35 mouse cellular contexts compared by ENCODE assay signal in the genomic region with DNA sequence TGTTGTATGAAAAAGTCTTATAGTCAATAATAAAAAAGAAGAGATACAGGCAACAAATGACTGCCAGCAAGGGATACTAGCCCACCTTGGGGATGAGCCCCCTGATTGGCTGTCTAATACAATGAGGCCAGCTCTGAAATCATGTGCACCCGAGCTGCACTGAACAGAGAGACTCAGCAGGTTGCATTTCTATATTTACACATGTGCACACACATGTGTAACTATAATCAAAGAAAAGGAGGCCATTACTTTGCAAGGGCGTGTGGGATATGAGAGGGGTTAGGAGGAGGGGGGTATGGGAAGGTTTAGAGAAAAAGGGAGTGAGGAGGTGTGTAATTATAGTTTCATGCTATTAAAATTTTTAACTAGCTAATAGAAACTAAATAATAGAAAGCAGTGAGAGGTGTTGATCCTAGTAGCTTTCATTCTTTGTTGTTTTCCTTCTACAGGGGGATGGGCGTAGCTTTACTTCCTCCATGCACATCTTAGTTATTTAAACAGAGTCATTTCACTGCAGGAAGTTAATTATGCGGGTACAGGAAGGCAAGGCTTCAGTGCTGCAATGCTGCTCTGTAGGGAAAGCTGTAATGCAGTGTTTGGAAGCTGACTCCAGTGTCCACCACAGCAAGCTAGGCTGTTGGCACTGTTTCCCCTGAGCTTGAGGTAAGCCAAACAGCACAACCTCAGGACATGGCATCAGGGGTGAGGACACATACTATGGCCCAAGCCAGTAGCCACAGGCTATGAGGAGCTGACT. TPM values are rescaled to one million over a fixed set of nuclear protein-coding genes. Genes with fewer than 3 reads are reported as not detected.
DNase-seq lines count a peak whose midpoint lies in the region; ATAC-seq lines count a peak whose summit lies in the region.
"Had no signal": no experiment of that assay in that cellular context is flagged by ENCODE, and none has a peak within 500 bp of the region (broad histone marks: within the 10 kb centered on the region; RNA-seq: fewer than 3 reads in every experiment).

No protein-coding gene starts in this region.

- no peak overlapping the region for H3K4me3 ChIP-seq in forebrain, embryonic 13.5 days
- H3K4me3 ChIP-seq in forebrain, embryonic 12.5 days (replicated peaks), result no peak overlapping the region
- H3K4me3 ChIP-seq in hindbrain, embryonic 14.5 days (replicated peaks; ENCODE audit: low read length), result no peak overlapping the region
- no peak overlapping the region for H3K4me3 ChIP-seq in hindbrain, embryonic 10.5 days
- H3K4me3 ChIP-seq in neural tube, embryonic 12.5 days, result no peak overlapping the region
- H3K4me3 ChIP-seq: embryonic facial prominence, embryonic 10.5 days; embryonic facial prominence, embryonic 13.5 days; erythroblast, embryonic 14.5 days; heart, adult 2 months; heart, embryonic 10.5 days; heart, embryonic 13.5 days had no signal

- no peaks in the 10 kb centered on the region for H3K9me3 ChIP-seq in forebrain, embryonic 13.5 days (replicated peaks)
- no peaks in the 10 kb centered on the region for H3K9me3 ChIP-seq in forebrain, embryonic 12.5 days
- no peaks in the 10 kb centered on the region for H3K9me3 ChIP-seq in hindbrain, embryonic 14.5 days (ENCODE audit: control insufficient read depth, low read length)
- H3K9me3 ChIP-seq in hindbrain, embryonic 10.5 days, result no peaks in the 10 kb centered on the region
- no peaks in the 10 kb centered on the region for H3K9me3 ChIP-seq in neural tube, embryonic 12.5 days
- H3K9me3 ChIP-seq: embryonic facial prominence, embryonic 10.5 days; embryonic facial prominence, embryonic 13.5 days; G1E; heart, embryonic 10.5 days; heart, embryonic 13.5 days had no signal

- 37% methylated on average over 4 of the region's 4 CpGs for WGBS in forebrain, embryonic 13.5 days
- 54% methylated on average over 4 of the region's 4 CpGs for WGBS in forebrain, embryonic 12.5 days
- 37% methylated on average over 4 of the region's 4 CpGs for WGBS in hindbrain, embryonic 14.5 days
- 47% methylated on average over 4 of the region's 4 CpGs for WGBS in hindbrain, embryonic 10.5 days
- 42% methylated on average over 4 of the region's 4 CpGs for WGBS in neural tube, embryonic 12.5 days

- no peaks in the 10 kb centered on the region for H3K4me1 ChIP-seq in forebrain, embryonic 13.5 days
- H3K4me1 ChIP-seq in forebrain, embryonic 12.5 days, result no peaks in the 10 kb centered on the region
- H3K4me1 ChIP-seq in hindbrain, embryonic 14.5 days (replicated peaks; ENCODE audit: control insufficient read depth, insufficient read depth, low read length), result no peaks in the 10 kb centered on the region
- H3K4me1 ChIP-seq in hindbrain, embryonic 10.5 days (replicated peaks), result no peaks in the 10 kb centered on the region
- H3K4me1 ChIP-seq in neural tube, embryonic 12.5 days, result no peaks in the 10 kb centered on the region
- H3K4me1 ChIP-seq: embryonic facial prominence, embryonic 10.5 days; embryonic facial prominence, embryonic 13.5 days; heart, embryonic 10.5 days; heart, embryonic 13.5 days had no signal

- no peak for DNase-seq in hindbrain, embryonic 14.5 days (ENCODE audit: low spot score)
- DNase-seq in hindbrain, embryonic 10.5 days (ENCODE audit: low spot score), result no peak
- DNase-seq in neural tube, embryonic 10.5 days (ENCODE audit: extremely low spot score, low spot score), result no peak
- DNase-seq in MN1 (ENCODE audit: low spot score), result no peak
- DNase-seq: adrenal gland, adult 2 months; adrenal gland, postnatal 14 days; B cell, adult 2 months; cerebellum, adult 11 months; cerebellum, adult 2 months; cerebellum, adult 9-11 months; cerebellum, postnatal 25 days; embryo, embryonic 11 days; gastrocnemius, postnatal 10 days; gastrocnemius, postnatal 36 days; heart, adult 2 months; heart, postnatal 14 days; heart, postnatal 4 days had no signal

- no peak overlapping the region for H3K4me2 ChIP-seq in forebrain, embryonic 13.5 days
- no peak overlapping the region for H3K4me2 ChIP-seq in forebrain, embryonic 12.5 days
- H3K4me2 ChIP-seq in hindbrain, embryonic 14.5 days (replicated peaks), result no peak overlapping the region
- H3K4me2 ChIP-seq in neural tube, embryonic 12.5 days (replicated peaks), result no peak overlapping the region
- H3K4me2 ChIP-seq: embryonic facial prominence, embryonic 13.5 days; heart, embryonic 13.5 days had no signal

- no peak overlapping the region for H3K27ac ChIP-seq in forebrain, embryonic 13.5 days
- no peak overlapping the region for H3K27ac ChIP-seq in forebrain, embryonic 12.5 days
- H3K27ac ChIP-seq in hindbrain, embryonic 14.5 days, result no peak overlapping the region
- H3K27ac ChIP-seq in hindbrain, embryonic 10.5 days, result no peak overlapping the region
- no peak overlapping the region for H3K27ac ChIP-seq in neural tube, embryonic 12.5 days
- H3K27ac ChIP-seq: embryonic facial prominence, embryonic 10.5 days; embryonic facial prominence, embryonic 13.5 days; heart, adult 2 months; heart, embryonic 10.5 days; heart, embryonic 13.5 days; hindbrain, postnatal 0 days had no signal

- peak; percentile 27; the same call in 1 of the 2 replicates for ATAC-seq in forebrain, embryonic 13.5 days
- ATAC-seq in forebrain, embryonic 12.5 days (ENCODE audit: low FRiP score), result no peak
- peak; percentile 41 for ATAC-seq in hindbrain, embryonic 14.5 days (ENCODE audit: low FRiP score)
- ATAC-seq in neural tube, embryonic 12.5 days (ENCODE audit: low FRiP score, low read depth), result peak; percentile 61
- peak; percentile 11; the same call in 1 of the 2 replicates for ATAC-seq in megakaryocyte progenitor cell, adult 5-6 weeks (replicated peaks; ENCODE audit: poor library complexity)
- ATAC-seq: forebrain, embryonic 16.5 days; hindbrain, postnatal 0 days; inflammation-experienced regulatory T-cells, adult 6 months; intestine, embryonic 16.5 days had no signal

- no peaks in the 10 kb centered on the region for H3K36me3 ChIP-seq in forebrain, embryonic 13.5 days (ENCODE audit: poor library complexity, severe bottlenecking)
- no peaks in the 10 kb centered on the region for H3K36me3 ChIP-seq in forebrain, embryonic 12.5 days (replicated peaks)
- no peaks in the 10 kb centered on the region for H3K36me3 ChIP-seq in hindbrain, embryonic 14.5 days (replicated peaks; ENCODE audit: control insufficient read depth, insufficient read depth)
- no peaks in the 10 kb centered on the region for H3K36me3 ChIP-seq in hindbrain, embryonic 10.5 days
- H3K36me3 ChIP-seq in neural tube, embryonic 12.5 days, result no peaks in the 10 kb centered on the region
- H3K36me3 ChIP-seq: embryonic facial prominence, embryonic 10.5 days; embryonic facial prominence, embryonic 13.5 days; G1E; heart, embryonic 10.5 days; heart, embryonic 13.5 days had no signal

- no peak overlapping the region for H3K9ac ChIP-seq in forebrain, embryonic 13.5 days
- H3K9ac ChIP-seq in forebrain, embryonic 12.5 days, result no peak overlapping the region
- no peak overlapping the region for H3K9ac ChIP-seq in hindbrain, embryonic 14.5 days
- no peak overlapping the region for H3K9ac ChIP-seq in neural tube, embryonic 12.5 days
- H3K9ac ChIP-seq: embryonic facial prominence, embryonic 13.5 days; heart, embryonic 13.5 days had no signal

- no peaks in the 10 kb centered on the region for H3K27me3 ChIP-seq in forebrain, embryonic 13.5 days
- no peaks in the 10 kb centered on the region for H3K27me3 ChIP-seq in forebrain, embryonic 12.5 days
- H3K27me3 ChIP-seq in hindbrain, embryonic 14.5 days (ENCODE audit: control insufficient read depth, insufficient read depth, low read length), result no peaks in the 10 kb centered on the region
- H3K27me3 ChIP-seq in hindbrain, embryonic 10.5 days (ENCODE audit: insufficient read depth, poor library complexity, severe bottlenecking), result no peaks in the 10 kb centered on the region
- H3K27me3 ChIP-seq in neural tube, embryonic 12.5 days (replicated peaks), result no peaks in the 10 kb centered on the region
- H3K27me3 ChIP-seq: CH12.LX; embryonic facial prominence, embryonic 13.5 days; heart, embryonic 13.5 days had no signal

RNA-seq across cellular contexts. Expression of gene Htr1a, which starts 56.2 kb away (rescaled TPM):
- polyA plus RNA-seq in forebrain, embryonic 13.5 days (2015; fragmentation: Nextera tagmentation; extraction: Ambion mirVana), result 0.28 and 0.35 TPM in 2 replicates
- 0.26 TPM in 2 replicates for polyA plus RNA-seq in forebrain, embryonic 12.5 days (2016; fragmentation: Nextera tagmentation; extraction: Ambion mirVana)
- polyA plus RNA-seq in hindbrain, embryonic 14.5 days (2014; fragmentation: Nextera tagmentation; extraction: Ambion mirVana), result 5.1 and 5.2 TPM in 2 replicates
- polyA plus RNA-seq in hindbrain, embryonic 10.5 days (2016; fragmentation: Nextera tagmentation; extraction: Ambion mirVana), result 0.70 and 1.2 TPM in 2 replicates
- 0.62 and 0.64 TPM in 2 replicates for polyA plus RNA-seq in neural tube, embryonic 12.5 days (2016; fragmentation: Nextera tagmentation; extraction: Ambion mirVana)
- total RNA-seq in megakaryocyte progenitor cell, adult 5-6 weeks (2015), result not detected in 2 replicates
- not detected in 2 replicates for total RNA-seq in megakaryocyte progenitor cell, adult 5-6 weeks (2017)
- total RNA-seq: adrenal gland, adult 2 months; adrenal gland, postnatal 14 days; CH12.LX; gastrocnemius, adult 18-20 months; gastrocnemius, postnatal 10 days; gastrocnemius, postnatal 36 days; granulocyte monocyte progenitor cell, adult 5-6 weeks; heart, adult 2 months; heart, postnatal 14 days; heart, postnatal 4 days had no signal
- polyA plus RNA-seq: adrenal gland, adult 2 months; erythroblast, embryonic 14.5 days; G1E; heart, adult 2 months; heart, embryonic 10.5 days; heart, embryonic 13.5 days; heart, embryonic 16.5 days; inflammation-experienced regulatory T-cells, adult 6 months; intestine, embryonic 16.5 days had no signal
